In the genomic region with DNA sequence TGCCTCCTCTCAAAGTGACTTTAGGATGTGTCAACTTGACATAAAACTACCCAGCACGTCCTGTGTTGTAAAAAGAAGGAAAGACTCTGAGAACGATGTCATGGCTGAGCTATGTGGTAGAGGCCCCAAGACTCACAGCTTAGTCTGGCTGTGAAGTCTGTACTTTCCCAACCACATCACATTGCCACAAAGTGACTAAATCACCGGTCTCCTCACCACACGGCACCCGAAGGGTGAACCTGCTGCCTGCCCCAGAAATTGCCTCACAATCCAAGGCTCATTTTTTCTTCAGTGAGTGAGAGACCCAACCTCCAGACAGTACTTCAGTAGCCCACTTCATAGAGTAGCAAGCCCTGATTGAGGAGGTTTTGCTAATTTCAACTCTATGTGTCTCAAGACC, we compare ENCODE assay signal across 12 mouse cellular contexts.
A peak's percentile ranks its signal among the peaks of the same experiment; 100 is the strongest.
DNase-seq lines count a peak whose midpoint lies in the region; ATAC-seq and TF ChIP-seq lines count a peak whose summit lies in the region.
"Had no signal": no experiment of that assay in that cellular context is flagged by ENCODE, and none has a peak within 500 bp of the region (broad histone marks: within the 10 kb centered on the region; RNA-seq: fewer than 3 reads in every experiment).

No protein-coding gene starts in this region.

- no peak overlapping the region for H3K9ac ChIP-seq in heart, embryonic 12.5 days
- H3K9ac ChIP-seq in intestine, embryonic 15.5 days = no peak overlapping the region
- H3K9ac ChIP-seq: hindbrain, embryonic 14.5 days; liver, embryonic 14.5 days; midbrain, embryonic 12.5 days had no signal

- no peak for TF ChIP-seq CTCF in C2C12 (IDR thresholded peaks at IDR 0.05; ENCODE audit: control insufficient read depth, insufficient read depth, insufficient read length)

- H3K4me3 ChIP-seq in heart, embryonic 12.5 days = no peak overlapping the region
- no peak overlapping the region for H3K4me3 ChIP-seq in C2C12 (ENCODE audit: insufficient read depth, poor library complexity, severe bottlenecking)
- no peak overlapping the region for H3K4me3 ChIP-seq in intestine, embryonic 15.5 days (replicated peaks)
- H3K4me3 ChIP-seq: midbrain, embryonic 12.5 days had no signal

- intact Hi-C loops in heart, postnatal 25 days (cut with DNase I) = loop anchor here (5.0 kb wide), 1 partner anchor 36 kb away; no protein-coding TSS in a partner anchor

- peak overlapping the region; percentile 13; the same call in 1 of the 2 replicates for H3K27ac ChIP-seq in heart, embryonic 12.5 days (ENCODE audit: poor library complexity, severe bottlenecking)
- no peak overlapping the region for H3K27ac ChIP-seq in intestine, embryonic 15.5 days
- H3K27ac ChIP-seq: hindbrain, embryonic 14.5 days; liver, embryonic 14.5 days; midbrain, embryonic 12.5 days had no signal

- 48% methylated on average over 5 of the region's 5 CpGs for WGBS in heart, embryonic 12.5 days
- WGBS in intestine, embryonic 15.5 days = 60% methylated on average over 5 of the region's 5 CpGs

- no peaks in the 10 kb centered on the region for H3K79me3 ChIP-seq in C2C12 (ENCODE audit: low read depth)

- H3K79me2 ChIP-seq in C2C12 (ENCODE audit: control insufficient read depth, insufficient read depth) = no peaks in the 10 kb centered on the region

- DNase-seq in heart, postnatal 25 days (ENCODE audit: low spot score) = no peak
- peak; percentile 83 for DNase-seq in naive thymus-derived CD4-positive, alpha-beta T cell, adult 2 months (ENCODE audit: low read depth)
- no peak for DNase-seq in retina, embryonic 14.5 days (ENCODE audit: low spot score)
- DNase-seq in layer of hippocampus, adult 9-11 months = no peak
- DNase-seq: cerebellum, adult 9-11 months had no signal

- 0 out of 2 replicates have a peak, but pooled peaks cover 3% of the 10 kb centered on the region for H3K9me3 ChIP-seq in heart, embryonic 12.5 days (replicated peaks)
- no peaks in the 10 kb centered on the region for H3K9me3 ChIP-seq in intestine, embryonic 15.5 days
- H3K9me3 ChIP-seq: midbrain, embryonic 12.5 days had no signal

- H3K4me1 ChIP-seq in heart, embryonic 12.5 days (replicated peaks) = peaks cover 37% of the 10 kb centered on the region
- H3K4me1 ChIP-seq in intestine, embryonic 15.5 days (replicated peaks) = peaks cover 7% of the 10 kb centered on the region; the same call in 1 of the 2 replicates

- ATAC-seq in heart, embryonic 12.5 days (ENCODE audit: insufficient number of reproducible peaks, low FRiP score) = no peak
- ATAC-seq in common myeloid progenitor, adult 5-6 weeks (replicated peaks; ENCODE audit: low read depth, poor library complexity, severe bottlenecking) = peak; percentile 64
- ATAC-seq in intestine, embryonic 15.5 days = no peak; the same call in 1 of the 2 replicates

- no peak overlapping the region for H3K4me2 ChIP-seq in heart, embryonic 12.5 days
- no peak overlapping the region for H3K4me2 ChIP-seq in intestine, embryonic 15.5 days (replicated peaks)
- H3K4me2 ChIP-seq: hindbrain, embryonic 14.5 days; midbrain, embryonic 12.5 days had no signal

- H3ac ChIP-seq in C2C12 (ENCODE audit: control insufficient read depth, insufficient read length, low read depth) = no peak overlapping the region

- peaks cover 4% of the 10 kb centered on the region; the same call in 1 of the 2 replicates for H3K36me3 ChIP-seq in heart, embryonic 12.5 days
- no peaks in the 10 kb centered on the region for H3K36me3 ChIP-seq in C2C12 (ENCODE audit: control insufficient read depth, insufficient read depth)
- no peaks in the 10 kb centered on the region for H3K36me3 ChIP-seq in intestine, embryonic 15.5 days
- H3K36me3 ChIP-seq: midbrain, embryonic 12.5 days had no signal

- no peaks in the 10 kb centered on the region for H3K27me3 ChIP-seq in heart, embryonic 12.5 days (replicated peaks)
- no peaks in the 10 kb centered on the region for H3K27me3 ChIP-seq in C2C12 (ENCODE audit: control insufficient read depth, insufficient read depth, insufficient read length)
- no peaks in the 10 kb centered on the region for H3K27me3 ChIP-seq in intestine, embryonic 15.5 days (replicated peaks)

TF ChIP-seq in C2C12, 6 proteins besides CTCF, POLR2A, EP300 and RAD21:
- no peak for TF ChIP-seq MAX (IDR thresholded peaks at IDR 0.05)
- no peak for TF ChIP-seq FOSL1 (IDR thresholded peaks at IDR 0.05; ENCODE audit: insufficient read depth, low read length, poor library complexity, severe bottlenecking)
- peak; percentile 21 for TF ChIP-seq MYOD1 (IDR thresholded peaks at IDR 0.05; ENCODE audit: control insufficient read depth, insufficient read length, low read depth)
- no peak for TF ChIP-seq USF1 (IDR thresholded peaks at IDR 0.05; ENCODE audit: low read depth)
- no peak for TF ChIP-seq MYOG (IDR thresholded peaks at IDR 0.05; ENCODE audit: control insufficient read depth, extremely low read depth, insufficient read length)
- TF ChIP-seq CEBPB (IDR thresholded peaks at IDR 0.05; ENCODE audit: low read depth) = peak; percentile 18
TF ChIP-seq in C2C12: peak in this region for 2.
